Mouse (Mus musculus): ENCODE measurements around the gene Gm7137. TPM values are rescaled to one million over a fixed set of nuclear protein-coding genes. Genes with fewer than 3 reads are reported as not detected.
"Not testable (repeated sequence)": the region's sequence is repeated elsewhere in the genome, so short reads cannot be mapped to it uniquely, and the experiment has no call there.

Gm7137 gene
- total and polyA plus RNA-seq, 3 experiments, result not detected

DNA sequence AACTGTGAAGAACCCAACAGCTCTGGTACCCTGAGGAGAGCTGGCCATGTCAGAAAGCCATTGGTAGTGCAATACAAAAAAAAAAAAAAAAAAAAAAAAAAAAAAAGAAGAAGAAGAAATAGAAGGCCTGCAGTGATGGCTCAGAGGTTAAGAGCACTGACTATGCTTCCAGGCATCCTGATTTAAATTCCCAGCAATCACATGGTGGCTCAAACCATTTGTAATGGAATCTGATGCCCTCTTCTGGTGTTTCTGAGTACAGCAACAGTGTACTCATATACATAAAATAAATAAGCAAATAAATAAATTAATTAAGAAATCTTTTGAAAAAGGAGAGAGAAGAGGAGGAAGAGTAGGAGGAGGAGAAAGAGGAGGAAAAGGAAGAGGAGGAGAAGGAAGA lies 34.6 kb downstream of the Gm7137 start:
- DNase-seq (ENCODE audit: low spot score), result no peak
- no peaks in the 10 kb centered on the region for H3K4me1 ChIP-seq (ENCODE audit: insufficient read depth, low read depth, low read length)
- H3K9me3 ChIP-seq (replicated peaks), result no peaks in the 10 kb centered on the region
- H3K4me3 ChIP-seq (ENCODE audit: low read depth, low read length), result no peak overlapping the region
- peaks cover 7% of the 10 kb centered on the region; the same call in 1 of the 2 replicates for H3K27me3 ChIP-seq (ENCODE audit: insufficient read depth, low read length)
- TF ChIP-seq TAL1 (conservative IDR thresholded peaks at IDR 0.05; ENCODE audit: low read depth, low read length) (no peak), GATA2 (IDR thresholded peaks at IDR 0.05; ENCODE audit: borderline replicate concordance, low read depth, low read length) (no peak), CTCF (IDR thresholded peaks at IDR 0.05; ENCODE audit: low read depth, low read length) (no peak), GATA1 (IDR thresholded peaks at IDR 0.05; ENCODE audit: borderline replicate concordance, low read length) (no peak), POLR2AphosphoS5 (IDR thresholded peaks at IDR 0.05; ENCODE audit: insufficient replicate concordance, low read depth, low read length) (no peak)
- no peak for ATAC-seq (ENCODE audit: extremely low read depth, insufficient number of reproducible peaks, low FRiP score, poor library complexity, severe bottlenecking)
- H3K36me3 ChIP-seq (replicated peaks), result no peaks in the 10 kb centered on the region

DNA sequence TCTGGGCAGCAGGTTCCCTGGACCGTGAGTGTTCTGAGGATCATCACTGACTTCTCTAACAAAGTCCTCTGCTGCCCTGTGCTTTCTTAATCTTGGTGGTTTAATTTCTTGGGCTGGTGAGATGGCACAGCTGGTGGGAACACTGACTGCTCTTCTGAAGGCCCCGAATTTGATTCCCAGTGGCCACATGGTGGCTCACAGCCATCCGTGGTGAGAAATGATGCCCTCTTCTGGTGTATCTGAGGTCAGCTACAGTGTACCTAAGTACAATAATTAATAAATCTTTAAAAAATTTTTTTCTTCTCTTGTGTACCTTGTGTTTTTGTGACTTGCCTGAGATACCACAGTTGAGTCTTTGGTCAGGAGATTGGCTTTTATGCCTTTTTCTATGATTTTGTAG lies 35.7 kb downstream of the Gm7137 start:
- not testable (repeated sequence) for H3K4me1 ChIP-seq (ENCODE audit: insufficient read depth, low read depth, low read length); H3K4me3 ChIP-seq (ENCODE audit: low read depth, low read length); H3K36me3 ChIP-seq (replicated peaks); H3K9me3 ChIP-seq (replicated peaks); ATAC-seq (ENCODE audit: extremely low read depth, insufficient number of reproducible peaks, low FRiP score, poor library complexity, severe bottlenecking); H3K27me3 ChIP-seq (ENCODE audit: insufficient read depth, low read length); DNase-seq (ENCODE audit: low spot score)

DNA sequence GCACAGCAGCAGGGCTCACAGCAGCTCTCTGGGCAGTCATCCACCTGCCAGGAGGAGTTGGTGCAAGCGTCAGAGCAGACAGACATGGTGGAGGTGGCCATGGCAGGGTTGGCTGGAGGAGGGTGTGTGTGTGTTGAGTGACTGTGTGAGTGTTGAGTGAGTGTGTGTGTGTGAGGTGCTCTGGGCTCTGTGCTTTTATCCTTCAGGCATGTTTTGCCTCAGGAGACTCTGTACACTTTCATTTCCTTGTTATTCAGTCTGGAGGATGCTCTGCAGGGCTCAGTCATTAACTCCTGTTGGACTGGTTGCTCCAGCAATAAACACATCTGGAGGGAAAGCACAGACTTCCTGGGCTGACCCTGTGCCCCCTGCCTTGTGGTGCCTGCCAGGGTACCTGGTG lies 36.7 kb downstream of the Gm7137 start, which contains the start of gene Gm9736:
Gene Gm9736 (minus strand): TSS at position 101 of the 400 bp plus-strand sequence.
- DNase-seq (ENCODE audit: low spot score); H3K4me3 ChIP-seq (ENCODE audit: low read depth, low read length); H3K27me3 ChIP-seq (ENCODE audit: insufficient read depth, low read length); H3K36me3 ChIP-seq (replicated peaks); H3K9me3 ChIP-seq (replicated peaks); H3K4me1 ChIP-seq (ENCODE audit: insufficient read depth, low read depth, low read length); ATAC-seq (ENCODE audit: extremely low read depth, insufficient number of reproducible peaks, low FRiP score, poor library complexity, severe bottlenecking): not testable (repeated sequence)

DNA sequence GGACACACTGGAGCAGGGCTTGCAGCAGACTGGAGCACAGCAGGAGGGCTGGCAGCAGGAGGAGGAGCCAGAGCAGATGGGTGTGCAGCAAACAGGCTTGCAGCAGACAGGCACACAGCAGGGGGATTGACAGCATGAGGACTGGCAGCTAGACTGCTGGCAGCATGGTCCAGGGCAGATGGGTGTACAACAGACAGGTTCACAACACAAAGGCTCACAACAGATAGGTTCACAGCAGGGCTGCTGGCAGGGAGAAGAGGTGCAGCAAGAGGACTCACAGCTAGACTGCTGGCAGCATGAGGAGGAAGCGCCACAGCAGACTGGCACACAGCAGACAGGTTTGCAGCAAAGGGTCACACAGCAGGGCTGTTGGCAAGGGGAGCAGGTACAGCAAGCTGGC lies 37.3 kb downstream of the Gm7137 start:
- not testable (repeated sequence) for H3K4me1 ChIP-seq (ENCODE audit: insufficient read depth, low read depth, low read length); H3K27me3 ChIP-seq (ENCODE audit: insufficient read depth, low read length); H3K4me3 ChIP-seq (ENCODE audit: low read depth, low read length); DNase-seq (ENCODE audit: low spot score); H3K9me3 ChIP-seq (replicated peaks); ATAC-seq (ENCODE audit: extremely low read depth, insufficient number of reproducible peaks, low FRiP score, poor library complexity, severe bottlenecking); H3K36me3 ChIP-seq (replicated peaks)

DNA sequence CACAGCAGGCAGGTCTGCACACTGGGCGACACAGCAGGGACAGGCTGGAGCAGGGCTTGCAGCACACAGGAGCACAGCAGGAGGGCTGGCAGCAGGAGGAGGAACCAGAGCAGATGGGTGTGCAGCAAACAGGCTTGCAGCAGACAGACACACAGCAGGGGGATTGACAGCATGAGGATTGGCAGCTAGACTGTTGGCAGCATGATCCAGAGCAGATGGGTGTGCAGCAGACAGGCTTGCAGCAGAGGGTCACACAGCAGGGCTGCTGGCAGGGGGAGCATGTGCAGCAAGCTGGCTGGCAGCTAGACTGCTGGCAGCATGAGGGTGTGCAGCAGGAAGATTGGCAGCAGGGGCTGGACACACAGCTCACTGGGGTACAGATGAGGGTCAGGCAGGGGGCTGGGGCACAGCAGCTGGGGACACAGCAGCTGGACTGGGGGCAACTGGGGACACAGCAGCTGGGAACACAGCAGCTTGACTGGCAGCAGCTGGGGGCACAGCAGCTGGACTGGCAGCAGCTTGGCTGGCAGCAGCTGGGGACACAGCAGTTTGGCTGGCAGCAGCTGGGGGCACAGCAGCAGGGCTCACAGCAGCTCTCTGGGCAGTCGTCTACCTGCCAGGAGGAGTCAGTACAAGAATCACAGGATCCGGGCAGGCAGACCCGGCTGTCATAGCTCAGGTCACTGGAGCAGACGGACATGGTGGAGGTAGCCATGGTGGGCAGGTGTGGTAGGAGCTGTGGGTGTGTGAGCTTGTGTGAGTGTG lies 45.9 kb downstream of the Gm7137 start, which contains the start of gene Gm18596:
Gene Gm18596 (minus strand): TSS at position 715 of the 765 bp plus-strand sequence.
- H3K27me3 ChIP-seq (ENCODE audit: insufficient read depth, low read length); H3K36me3 ChIP-seq (replicated peaks); H3K4me3 ChIP-seq (ENCODE audit: low read depth, low read length); H3K4me1 ChIP-seq (ENCODE audit: insufficient read depth, low read depth, low read length); H3K9me3 ChIP-seq (replicated peaks); ATAC-seq (ENCODE audit: extremely low read depth, insufficient number of reproducible peaks, low FRiP score, poor library complexity, severe bottlenecking); DNase-seq (ENCODE audit: low spot score): not testable (repeated sequence)

DNA sequence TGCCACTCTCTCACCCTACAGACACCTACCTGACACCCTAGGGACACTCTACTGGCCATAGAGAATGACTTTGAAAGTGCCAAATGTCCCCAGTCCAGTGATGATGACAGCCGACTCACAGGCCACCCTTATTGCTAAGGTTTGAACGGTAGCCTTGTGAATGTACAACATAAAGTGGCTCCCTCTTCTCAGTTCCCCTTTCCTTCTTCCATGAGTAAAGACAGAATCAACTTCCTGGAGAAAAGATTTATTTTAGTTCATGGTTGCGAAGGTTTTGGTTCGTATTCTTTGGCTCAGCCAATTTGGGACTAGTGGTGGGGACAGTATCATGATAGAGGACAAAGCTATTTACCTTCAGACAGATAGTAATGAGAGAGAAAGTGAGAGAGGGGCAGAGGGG lies 49.1 kb downstream of the Gm7137 start:
- H3K36me3 ChIP-seq (replicated peaks), result no peaks in the 10 kb centered on the region
- H3K4me3 ChIP-seq (ENCODE audit: low read depth, low read length), result no peak overlapping the region
- H3K27me3 ChIP-seq (ENCODE audit: insufficient read depth, low read length), result peaks cover 7% of the 10 kb centered on the region
- TF ChIP-seq GATA1 (IDR thresholded peaks at IDR 0.05; ENCODE audit: borderline replicate concordance, low read length), result no peak
- TF ChIP-seq GATA2 (IDR thresholded peaks at IDR 0.05; ENCODE audit: borderline replicate concordance, low read depth, low read length), result no peak
- TF ChIP-seq TAL1 (conservative IDR thresholded peaks at IDR 0.05; ENCODE audit: low read depth, low read length), result no peak
- no peak for TF ChIP-seq POLR2AphosphoS5 (IDR thresholded peaks at IDR 0.05; ENCODE audit: insufficient replicate concordance, low read depth, low read length)
- no peak for TF ChIP-seq CTCF (IDR thresholded peaks at IDR 0.05; ENCODE audit: low read depth, low read length)
- ATAC-seq (ENCODE audit: extremely low read depth, insufficient number of reproducible peaks, low FRiP score, poor library complexity, severe bottlenecking) (no peak), DNase-seq (ENCODE audit: low spot score) (no peak)
- H3K4me1 ChIP-seq (ENCODE audit: insufficient read depth, low read depth, low read length), result no peaks in the 10 kb centered on the region
- H3K9me3 ChIP-seq (replicated peaks), result peaks cover 5% of the 10 kb centered on the region

Other genes starting within 250 kb of the Gm7137 start
Only the 20 nearest of the 31 such genes appear.
- gene Gm10272, start 81.6 kb downstream of the Gm7137 start, total RNA-seq (2014; fragmentation: Nextera tagmentation), result not detected in 2 replicates
- not detected in 2 replicates for gene Gm10272, start 81.6 kb downstream of the Gm7137 start, total RNA-seq (2017)
- not detected in 2 replicates for gene Gm10272, start 81.6 kb downstream of the Gm7137 start, polyA plus RNA-seq (2012)
- gene Gm10024, start 76.7 kb downstream of the Gm7137 start, total RNA-seq (2014; fragmentation: Nextera tagmentation), result not detected in 2 replicates
- gene Gm10024, start 76.7 kb downstream of the Gm7137 start, total RNA-seq (2017), result not detected in 2 replicates
- not detected in 2 replicates for gene Gm10024, start 76.7 kb downstream of the Gm7137 start, polyA plus RNA-seq (2012)
- not detected in 2 replicates for gene Gm10142, start 72.4 kb downstream of the Gm7137 start, total RNA-seq (2014; fragmentation: Nextera tagmentation)
- not detected in 2 replicates for gene Gm10142, start 72.4 kb downstream of the Gm7137 start, total RNA-seq (2017)
- not detected in 2 replicates for gene Gm10142, start 72.4 kb downstream of the Gm7137 start, polyA plus RNA-seq (2012)
- not detected in 2 replicates for gene Krtap12-1, start 67.6 kb downstream of the Gm7137 start, total RNA-seq (2014; fragmentation: Nextera tagmentation)
- gene Krtap12-1, start 67.6 kb downstream of the Gm7137 start, total RNA-seq (2017), result not detected in 2 replicates
- not detected in 2 replicates for gene Krtap12-1, start 67.6 kb downstream of the Gm7137 start, polyA plus RNA-seq (2012)
- not detected in 2 replicates for gene Gm10100, start 61.7 kb downstream of the Gm7137 start, total RNA-seq (2014; fragmentation: Nextera tagmentation)
- not detected in 2 replicates for gene Gm10100, start 61.7 kb downstream of the Gm7137 start, total RNA-seq (2017)
- gene Gm10100, start 61.7 kb downstream of the Gm7137 start, polyA plus RNA-seq (2012), result not detected in 2 replicates
- not detected in 2 replicates for gene Gm18596, start 45.6 kb downstream of the Gm7137 start, total RNA-seq (2014; fragmentation: Nextera tagmentation)
- not detected in 2 replicates for gene Gm18596, start 45.6 kb downstream of the Gm7137 start, total RNA-seq (2017)
- gene Gm18596, start 45.6 kb downstream of the Gm7137 start, polyA plus RNA-seq (2012), result not detected in 2 replicates
- not detected in 2 replicates for gene Gm9736, start 36.8 kb downstream of the Gm7137 start, total RNA-seq (2014; fragmentation: Nextera tagmentation)
- 0.22 TPM in 1 of 2 replicates, not detected in the other for gene Gm9736, start 36.8 kb downstream of the Gm7137 start, total RNA-seq (2017)
- gene Gm9736, start 36.8 kb downstream of the Gm7137 start, polyA plus RNA-seq (2012), result not detected in 2 replicates
- gene Gm3233, start 28.5 kb downstream of the Gm7137 start, total RNA-seq (2014; fragmentation: Nextera tagmentation), result not detected in 2 replicates
- gene Gm3233, start 28.5 kb downstream of the Gm7137 start, total RNA-seq (2017), result 0.33 TPM in 1 of 2 replicates, not detected in the other
- gene Gm3233, start 28.5 kb downstream of the Gm7137 start, polyA plus RNA-seq (2012), result not detected in 2 replicates
- gene Gm3238, start 16.9 kb downstream of the Gm7137 start, total RNA-seq (2014; fragmentation: Nextera tagmentation), result not detected in 2 replicates
- 0.22 TPM in 1 of 2 replicates, not detected in the other for gene Gm3238, start 16.9 kb downstream of the Gm7137 start, total RNA-seq (2017)
- not detected in 2 replicates for gene Gm3238, start 16.9 kb downstream of the Gm7137 start, polyA plus RNA-seq (2012)
- gene Gm7138, start 11.3 kb downstream of the Gm7137 start, total RNA-seq (2014; fragmentation: Nextera tagmentation), result not detected in 2 replicates
- gene Gm7138, start 11.3 kb downstream of the Gm7137 start, total RNA-seq (2017), result 0.33 TPM in 1 of 2 replicates, not detected in the other
- not detected in 2 replicates for gene Gm7138, start 11.3 kb downstream of the Gm7137 start, polyA plus RNA-seq (2012)
- not detected in 2 replicates for gene Gm3250, start 5.7 kb downstream of the Gm7137 start, total RNA-seq (2014; fragmentation: Nextera tagmentation)
- gene Gm3250, start 5.7 kb downstream of the Gm7137 start, total RNA-seq (2017), result not detected in 2 replicates
- gene Gm3250, start 5.7 kb downstream of the Gm7137 start, polyA plus RNA-seq (2012), result not detected in 2 replicates
- not detected in 2 replicates for gene Gm9639, start 6.9 kb upstream of the Gm7137 start, total RNA-seq (2014; fragmentation: Nextera tagmentation)
- gene Gm9639, start 6.9 kb upstream of the Gm7137 start, total RNA-seq (2017), result not detected in 2 replicates
- not detected in 2 replicates for gene Gm9639, start 6.9 kb upstream of the Gm7137 start, polyA plus RNA-seq (2012)
- not detected in 2 replicates for gene Gm19668, start 10.9 kb upstream of the Gm7137 start, total RNA-seq (2014; fragmentation: Nextera tagmentation)
- 0.16 TPM in 1 of 2 replicates, not detected in the other for gene Gm19668, start 10.9 kb upstream of the Gm7137 start, total RNA-seq (2017)
- gene Gm19668, start 10.9 kb upstream of the Gm7137 start, polyA plus RNA-seq (2012), result not detected in 2 replicates
- not detected in 2 replicates for gene Gm9507, start 23.6 kb upstream of the Gm7137 start, total RNA-seq (2014; fragmentation: Nextera tagmentation)
- not detected in 2 replicates for gene Gm9507, start 23.6 kb upstream of the Gm7137 start, total RNA-seq (2017)
- gene Gm9507, start 23.6 kb upstream of the Gm7137 start, polyA plus RNA-seq (2012), result not detected in 2 replicates
- gene Gm2696, start 26.5 kb upstream of the Gm7137 start, total RNA-seq (2014; fragmentation: Nextera tagmentation), result not detected in 2 replicates
- gene Gm2696, start 26.5 kb upstream of the Gm7137 start, total RNA-seq (2017), result not detected in 2 replicates
- gene Gm2696, start 26.5 kb upstream of the Gm7137 start, polyA plus RNA-seq (2012), result not detected in 2 replicates
- not detected in 2 replicates for gene Krtap10-4, start 38.9 kb upstream of the Gm7137 start, total RNA-seq (2014; fragmentation: Nextera tagmentation)
- gene Krtap10-4, start 38.9 kb upstream of the Gm7137 start, total RNA-seq (2017), result not detected in 2 replicates
- gene Krtap10-4, start 38.9 kb upstream of the Gm7137 start, polyA plus RNA-seq (2012), result not detected in 2 replicates
- gene Krtap10-10, start 47.7 kb upstream of the Gm7137 start, total RNA-seq (2014; fragmentation: Nextera tagmentation), result not detected in 2 replicates
- 0.49 TPM in 1 of 2 replicates, not detected in the other for gene Krtap10-10, start 47.7 kb upstream of the Gm7137 start, total RNA-seq (2017)
- not detected in 2 replicates for gene Krtap10-10, start 47.7 kb upstream of the Gm7137 start, polyA plus RNA-seq (2012)
- not detected in 2 replicates for gene Gm36176, start 58.6 kb upstream of the Gm7137 start, total RNA-seq (2014; fragmentation: Nextera tagmentation)
- not detected in 2 replicates for gene Gm36176, start 58.6 kb upstream of the Gm7137 start, total RNA-seq (2017)
- not detected in 2 replicates for gene Gm36176, start 58.6 kb upstream of the Gm7137 start, polyA plus RNA-seq (2012)
- not detected in 2 replicates for gene Gm10318, start 64.7 kb upstream of the Gm7137 start, total RNA-seq (2014; fragmentation: Nextera tagmentation)
- gene Gm10318, start 64.7 kb upstream of the Gm7137 start, total RNA-seq (2017), result 0.23 TPM in 1 of 2 replicates, not detected in the other
- gene Gm10318, start 64.7 kb upstream of the Gm7137 start, polyA plus RNA-seq (2012), result not detected in 2 replicates
- not detected in 2 replicates for gene Gm3285, start 73.8 kb upstream of the Gm7137 start, total RNA-seq (2014; fragmentation: Nextera tagmentation)
- not detected in 2 replicates for gene Gm3285, start 73.8 kb upstream of the Gm7137 start, total RNA-seq (2017)
- not detected in 2 replicates for gene Gm3285, start 73.8 kb upstream of the Gm7137 start, polyA plus RNA-seq (2012)